Mouse (Mus musculus) liver, adult 2 months (tissue): Measurements from ENCODE around the gene Zdhhc13. TPM values are rescaled to one million over a fixed set of nuclear protein-coding genes. Genes with fewer than 3 reads are reported as not detected.
A peak's percentile ranks its signal among the peaks of the same experiment; 100 is the strongest.

ENCODE experiments used
- DNase-seq: peaks from one replicate; pipeline ENCODE4 v3.0.0-alpha.2; 2011; ENCODE audit warnings: low read depth, low spot score; ENCODE audit errors: extremely low read depth
- H3K27ac ChIP-seq: fragments of 200-500 bp; replicated peaks from 2 replicates; pipeline ENCODE4 v1.5.1; 2012; ENCODE audit warnings: low read depth, mild to moderate bottlenecking, control low read depth, inconsistent platforms, low read length; ENCODE audit not compliant: insufficient read depth
- H3K27me3 ChIP-seq: fragments of 200-500 bp; 2 replicates; pipeline ENCODE4 v1.6.1; 2012; ENCODE audit warnings: mild to moderate bottlenecking, moderate library complexity, low read length, inconsistent platforms; ENCODE audit not compliant: control insufficient read depth, insufficient read depth
- H3K36me3 ChIP-seq: fragments of 200-500 bp; 2 replicates; pipeline ENCODE4 v1.6.1; 2012; ENCODE audit warnings: low read length, inconsistent platforms; ENCODE audit not compliant: control insufficient read depth, insufficient read depth
- H3K4me1 ChIP-seq: fragments of 200-500 bp; 2 replicates; pipeline ENCODE4 v1.6.1; 2011; ENCODE audit warnings: low read length; ENCODE audit not compliant: control insufficient read depth, insufficient read depth
- H3K4me3 ChIP-seq: fragments of 200-500 bp; 2 replicates; pipeline ENCODE4 v1.5.1; 2011; ENCODE audit warnings: low read depth, mild to moderate bottlenecking, control low read depth, low read length, moderate library complexity; ENCODE audit not compliant: insufficient read depth
- H3K79me2 ChIP-seq: fragments of 200-500 bp; 2 replicates; pipeline ENCODE4 v1.6.1; 2012; ENCODE audit warnings: inconsistent platforms, mild to moderate bottlenecking, low read length, moderate library complexity; ENCODE audit not compliant: control insufficient read depth, insufficient read depth
- H3K9ac ChIP-seq: fragments of 200-500 bp; 2 replicates; pipeline ENCODE4 v1.6.1; 2012; ENCODE audit warnings: low read depth, mild to moderate bottlenecking, control low read depth, inconsistent platforms, low read length
- CTCF ChIP-seq: fragments of 200-500 bp; IDR thresholded peaks from 2 replicates; pipeline ENCODE4 v1.5.1; 2011; ENCODE audit warnings: low read depth, low read length, control low read depth
- POLR2A ChIP-seq: fragments of 200-500 bp; IDR thresholded peaks from 2 replicates; pipeline ENCODE4 v1.6.1; 2011; ENCODE audit warnings: low read length, control low read depth; ENCODE audit not compliant: insufficient read depth; ENCODE audit errors: extremely low read depth
- WGBS: fragments of 180-500 bp; shearing (Covaris S2); methylation state at CpG from one replicate; pipeline ENCODE4 v1.1.7; 2018; 5-methylcytosine and 5-hydroxymethylcytosine counted together
- polyA plus RNA-seq: library from polyadenylated mRNA; depleted of rRNA; stranded (reverse); fragments of >200 nt; gene quantifications from 2 replicates; pipeline ENCODE4 v1.2.3, GENCODE M21; 2012
- total RNA-seq: library from RNA; depleted of rRNA; stranded (reverse); fragments of >200 nt; gene quantifications from 2 replicates; pipeline ENCODE4 v1.2.3, GENCODE M21; 2014

Gene Zdhhc13
- total and polyA plus RNA-seq, 2 experiments: 3.0 to 6.2 TPM

GRCm38 (mm10) chr7:48777721-48778504, 10.9 kb upstream of the Zdhhc13 start:
- DNase-seq: no peak
- H3K36me3 ChIP-seq: no peaks in the 10 kb centered on the region
- no peaks in the 10 kb centered on the region for H3K4me1 ChIP-seq
- WGBS: 64% methylated on average over 8 of the region's 8 CpGs
- TF ChIP-seq POLR2A (no peak), CTCF (no peak)
- no peak overlapping the region for H3K4me3 ChIP-seq
- H3K27me3 ChIP-seq: no peaks in the 10 kb centered on the region
- no peaks in the 10 kb centered on the region for H3K79me2 ChIP-seq
- H3K9ac ChIP-seq: no peak overlapping the region
- H3K27ac ChIP-seq: no peak overlapping the region

GRCm38 (mm10) chr7:48779110-48779509, 9.7 kb upstream of the Zdhhc13 start:
- Histone ChIP-seq H3K4me3 (no peak overlapping the region), H3K36me3 (no peaks in the 10 kb centered on the region), H3K27me3 (no peaks in the 10 kb centered on the region), H3K9ac (no peak overlapping the region), H3K27ac (no peak overlapping the region), H3K79me2 (no peaks in the 10 kb centered on the region), H3K4me1 (no peaks in the 10 kb centered on the region)
- no peak for DNase-seq
- TF ChIP-seq POLR2A (no peak), CTCF (no peak)
- WGBS: 86% methylated on average over 3 of the region's 3 CpGs

GRCm38 (mm10) chr7:48782432-48782831, 6.4 kb upstream of the Zdhhc13 start:
- 88% methylated on average over 4 of the region's 4 CpGs for WGBS
- no peak overlapping the region for H3K27ac ChIP-seq
- TF ChIP-seq POLR2A: no peak
- TF ChIP-seq CTCF: no peak
- no peaks in the 10 kb centered on the region for H3K79me2 ChIP-seq
- DNase-seq: no peak
- H3K4me1 ChIP-seq: no peaks in the 10 kb centered on the region
- no peak overlapping the region for H3K4me3 ChIP-seq
- no peaks in the 10 kb centered on the region for H3K36me3 ChIP-seq
- H3K27me3 ChIP-seq: no peaks in the 10 kb centered on the region
- no peak overlapping the region for H3K9ac ChIP-seq

- no peak for DNase-seq
- Histone ChIP-seq H3K27me3 (no peaks in the 10 kb centered on the region), H3K27ac (no peak overlapping the region), H3K4me1 (peaks cover 6% of the 10 kb centered on the region; the same call in 1 of the 2 replicates), H3K36me3 (no peaks in the 10 kb centered on the region), H3K9ac (no peak overlapping the region), H3K79me2 (no peaks in the 10 kb centered on the region), H3K4me3 (no peak overlapping the region)
- no peak for TF ChIP-seq CTCF
- no peak for TF ChIP-seq POLR2A
- 78% methylated on average over 11 of the region's 11 CpGs for WGBS
Measured at GRCm38 (mm10) chr7:48784773-48785523, 3.9 kb upstream of the Zdhhc13 start.

- no peaks in the 10 kb centered on the region; the same call in 1 of the 2 replicates for H3K79me2 ChIP-seq
- 63% methylated on average over 3 of the region's 3 CpGs for WGBS
- peaks cover 6% of the 10 kb centered on the region; the same call in 1 of the 2 replicates for H3K4me1 ChIP-seq
- no peak overlapping the region for H3K9ac ChIP-seq
- no peak overlapping the region for H3K4me3 ChIP-seq
- H3K36me3 ChIP-seq: peaks cover 5% of the 10 kb centered on the region; the same call in 1 of the 2 replicates
- TF ChIP-seq POLR2A (no peak), CTCF (no peak)
- no peaks in the 10 kb centered on the region for H3K27me3 ChIP-seq
- peak; percentile 33 for DNase-seq
- H3K27ac ChIP-seq: peak overlapping the region; percentile 42
Measured at GRCm38 (mm10) chr7:48788348-48788747, 455 bp upstream of the Zdhhc13 start.
